Mouse (Mus musculus): Measurements from ENCODE around the gene Mrpl45. TPM values are rescaled to one million over a fixed set of nuclear protein-coding genes. Genes with fewer than 3 reads are reported as not detected.

Gene Mrpl45
- polyA plus RNA-seq, 1 experiment = 25.4 TPM

- no peak for DNase-seq (ENCODE audit: low read depth)
- no peak for TF ChIP-seq CTCF (IDR thresholded peaks at IDR 0.05; ENCODE audit: borderline replicate concordance, extremely low read depth, insufficient read depth, insufficient read length)
- no peak for TF ChIP-seq POLR2A (IDR thresholded peaks at IDR 0.05; ENCODE audit: borderline replicate concordance, extremely low read depth, insufficient read depth, insufficient read length, poor library complexity, severe bottlenecking)
Observed at GRCm38 (mm10) chr11:97373402-97373801, 57.9 kb downstream of the Mrpl45 start.

Other genes with a start within 250 kb of the Mrpl45 start
- gene Tbx21, start 200.4 kb upstream of the Mrpl45 start, polyA plus RNA-seq (2012; rRNA removed) = 0.12 and 0.21 TPM in 2 replicates
- gene Tbkbp1, start 164.2 kb upstream of the Mrpl45 start, polyA plus RNA-seq (2012; rRNA removed) = 55.6 and 65.1 TPM in 2 replicates
- 106 and 129 TPM in 2 replicates for gene Kpnb1, start 127.8 kb upstream of the Mrpl45 start, polyA plus RNA-seq (2012; rRNA removed)
- 96.2 and 124 TPM in 2 replicates for gene Npepps, start 35.1 kb upstream of the Mrpl45 start, polyA plus RNA-seq (2012; rRNA removed)
- 0.26 and 0.41 TPM in 2 replicates for gene Gpr179, start 36.4 kb downstream of the Mrpl45 start, polyA plus RNA-seq (2012; rRNA removed)
- 31.2 and 37.1 TPM in 2 replicates for gene Socs7, start 46.8 kb downstream of the Mrpl45 start, polyA plus RNA-seq (2012; rRNA removed)
- 25.3 and 35.8 TPM in 2 replicates for gene Arhgap23, start 99.8 kb downstream of the Mrpl45 start, polyA plus RNA-seq (2012; rRNA removed)
- 0.12 and 0.21 TPM in 2 replicates for gene 4933428G20Rik, start 184.6 kb downstream of the Mrpl45 start, polyA plus RNA-seq (2012; rRNA removed)

All from brain, embryonic 14.5 days (tissue).